Mouse (Mus musculus): ENCODE results near the gene Gpr27.

- TF ChIP-seq GATA1 (IDR thresholded peaks at IDR 0.05; ENCODE audit: low read length) (no peak), TAL1 (IDR thresholded peaks at IDR 0.05; ENCODE audit: low read length) (no peak)
These were observed 19.2 kb downstream of the Gpr27 start for GRCm38 (mm10) chr6:99711576-99712101.

Measured in erythroblast, embryonic 14.5 days (primary cell).